Mouse (Mus musculus): ENCODE measurements around the gene Olfr846. TPM values are rescaled to one million over a fixed set of nuclear protein-coding genes. Genes with fewer than 3 reads are reported as not detected.

Gene Olfr846
- polyA plus RNA-seq (2015; fragmentation: Nextera tagmentation; extraction: Ambion mirVana), result not detected in 2 replicates

- Histone ChIP-seq H3K27me3 (no peaks in the 10 kb centered on the region), H3K27ac (no peak within 1 kb of the TSS), H3K9ac (replicated peaks) (no peak within 1 kb of the TSS), H3K4me3 (replicated peaks) (no peak within 1 kb of the TSS), H3K4me1 (replicated peaks) (no peaks in the 10 kb centered on the region), H3K36me3 (no peaks in the 10 kb centered on the region), H3K9me3 (peaks cover 11% of the 10 kb centered on the region), H3K4me2 (replicated peaks) (no peak within 1 kb of the TSS)
- no peak for ATAC-seq
- 36% methylated on average over 1 of the region's 1 CpGs for WGBS
Observed at GRCm38 (mm10) chr9:19363905-19364304, at the start of gene Olfr846. Gene Olfr846 (minus strand): TSS chr9:19364005.

GRCm38 (mm10) chr9:19378569-19378968, 14.8 kb upstream of the Olfr846 start, which contains the start of gene Olfr847:
Gene Olfr847 (minus strand): TSS chr9:19378669.
- Histone ChIP-seq H3K36me3 (no peaks in the 10 kb centered on the region), H3K4me2 (replicated peaks) (no peak within 1 kb of the TSS), H3K9me3 (no peaks in the 10 kb centered on the region; the same call in 1 of the 2 replicates), H3K4me1 (replicated peaks) (no peaks in the 10 kb centered on the region), H3K4me3 (replicated peaks) (no peak within 1 kb of the TSS), H3K9ac (replicated peaks) (no peak within 1 kb of the TSS), H3K27me3 (no peaks in the 10 kb centered on the region), H3K27ac (no peak within 1 kb of the TSS)
- ATAC-seq, result no peak
- 63% methylated on average over 1 of the region's 1 CpGs for WGBS

- H3K9me3 ChIP-seq, result peaks cover 14% of the 10 kb centered on the region; the same call in 1 of the 2 replicates
- 83% methylated on average over 1 of the region's 1 CpGs for WGBS
- H3K27ac ChIP-seq, result no peak within 1 kb of the TSS
- no peak within 1 kb of the TSS for H3K4me2 ChIP-seq (replicated peaks)
- no peak for ATAC-seq
- H3K4me3 ChIP-seq (replicated peaks), result no peak within 1 kb of the TSS
- no peaks in the 10 kb centered on the region for H3K27me3 ChIP-seq
- H3K9ac ChIP-seq (replicated peaks), result no peak within 1 kb of the TSS
- no peaks in the 10 kb centered on the region for H3K4me1 ChIP-seq (replicated peaks)
- no peaks in the 10 kb centered on the region for H3K36me3 ChIP-seq
Observed at GRCm38 (mm10) chr9:19336157-19336556, 27.6 kb downstream of the Olfr846 start, which contains the start of gene Olfr845. Gene Olfr845 (plus strand): TSS chr9:19336457.

GRCm38 (mm10) chr9:19316047-19316446, 47.8 kb downstream of the Olfr846 start, which contains the start of gene Olfr844:
Gene Olfr844 (plus strand): TSS chr9:19316347.
- no peak for ATAC-seq
- Histone ChIP-seq H3K27me3 (no peaks in the 10 kb centered on the region), H3K9ac (replicated peaks) (no peak within 1 kb of the TSS), H3K4me1 (replicated peaks) (no peaks in the 10 kb centered on the region), H3K4me2 (replicated peaks) (no peak within 1 kb of the TSS), H3K36me3 (no peaks in the 10 kb centered on the region), H3K27ac (no peak within 1 kb of the TSS), H3K4me3 (replicated peaks) (no peak within 1 kb of the TSS), H3K9me3 (peaks cover 20% of the 10 kb centered on the region)

Other genes starting within 250 kb of the Olfr846 start
- not detected in 2 replicates for gene Olfr836, start 243.6 kb downstream of the Olfr846 start, polyA plus RNA-seq (2015; fragmentation: Nextera tagmentation; extraction: Ambion mirVana)
- not detected in 2 replicates for gene Olfr837, start 227.7 kb downstream of the Olfr846 start, polyA plus RNA-seq (2015; fragmentation: Nextera tagmentation; extraction: Ambion mirVana)
- gene Olfr839-ps1, start 186.7 kb downstream of the Olfr846 start, polyA plus RNA-seq (2015; fragmentation: Nextera tagmentation; extraction: Ambion mirVana), result 0.03 TPM in 1 of 2 replicates, not detected in the other
- gene Olfr843, start 112.0 kb downstream of the Olfr846 start, polyA plus RNA-seq (2015; fragmentation: Nextera tagmentation; extraction: Ambion mirVana), result not detected in 2 replicates
- not detected in 2 replicates for gene Olfr844, start 47.7 kb downstream of the Olfr846 start, polyA plus RNA-seq (2015; fragmentation: Nextera tagmentation; extraction: Ambion mirVana)
- gene Olfr845, start 27.5 kb downstream of the Olfr846 start, polyA plus RNA-seq (2015; fragmentation: Nextera tagmentation; extraction: Ambion mirVana), result not detected in 2 replicates
- not detected in 2 replicates for gene Olfr847, start 14.7 kb upstream of the Olfr846 start, polyA plus RNA-seq (2015; fragmentation: Nextera tagmentation; extraction: Ambion mirVana)
- gene Olfr849, start 76.3 kb upstream of the Olfr846 start, polyA plus RNA-seq (2015; fragmentation: Nextera tagmentation; extraction: Ambion mirVana), result not detected in 2 replicates
- not detected in 2 replicates for gene Olfr850, start 114.2 kb upstream of the Olfr846 start, polyA plus RNA-seq (2015; fragmentation: Nextera tagmentation; extraction: Ambion mirVana)
- not detected in 2 replicates for gene Olfr851, start 129.3 kb upstream of the Olfr846 start, polyA plus RNA-seq (2015; fragmentation: Nextera tagmentation; extraction: Ambion mirVana)
- not detected in 2 replicates for gene Olfr853, start 177.1 kb upstream of the Olfr846 start, polyA plus RNA-seq (2015; fragmentation: Nextera tagmentation; extraction: Ambion mirVana)
- gene Olfr854, start 203.4 kb upstream of the Olfr846 start, polyA plus RNA-seq (2015; fragmentation: Nextera tagmentation; extraction: Ambion mirVana), result not detected in 2 replicates
- gene Olfr855, start 218.6 kb upstream of the Olfr846 start, polyA plus RNA-seq (2015; fragmentation: Nextera tagmentation; extraction: Ambion mirVana), result not detected in 2 replicates